Mouse (Mus musculus): ENCODE measurements around the gene Ube2r2.

DNA sequence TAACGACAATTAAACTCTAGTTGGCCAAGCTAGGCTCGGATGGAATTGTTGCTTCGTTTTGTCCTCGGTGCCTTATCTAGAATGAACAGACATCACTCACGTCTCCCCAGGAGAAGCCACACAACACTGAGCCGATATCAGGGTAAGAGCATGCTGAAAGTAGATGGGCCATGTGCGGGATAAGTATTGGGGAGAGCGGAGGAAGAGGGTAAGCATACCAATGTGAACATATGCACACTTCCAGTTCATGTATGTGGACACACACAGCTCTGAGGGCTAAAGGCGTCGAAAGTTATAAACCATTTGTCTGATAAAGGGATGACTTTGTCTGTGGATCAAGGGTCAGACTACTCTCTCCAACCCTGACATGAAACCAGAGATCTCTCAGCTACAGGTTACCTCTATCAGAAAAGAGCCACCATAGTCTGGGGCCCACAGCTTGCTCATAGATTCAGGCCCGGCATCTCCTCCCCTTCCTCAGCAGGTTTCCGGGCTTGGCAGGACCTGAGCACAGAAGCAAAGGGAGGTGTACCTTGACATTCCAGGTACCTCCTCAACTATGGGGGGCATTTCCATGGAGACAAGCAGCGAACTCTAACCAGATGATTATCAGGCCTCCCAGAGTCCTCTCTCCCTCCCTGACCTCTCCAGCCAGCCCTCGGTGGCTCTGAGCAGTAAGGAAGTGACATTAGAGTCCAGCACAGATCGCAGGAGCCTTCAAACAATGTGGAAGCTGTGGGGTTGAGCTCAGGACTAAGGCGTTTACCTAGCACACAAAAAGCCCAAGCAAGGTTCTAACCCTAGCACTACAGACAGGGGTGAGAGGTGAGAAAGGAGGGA lies 47.9 kb upstream of the Ube2r2 start:
- TF ChIP-seq POLR2A (IDR thresholded peaks at IDR 0.05; ENCODE audit: insufficient read length, low read depth) (no peak), TCF12 (IDR thresholded peaks at IDR 0.05; ENCODE audit: insufficient read depth, poor library complexity, severe bottlenecking) (no peak), USF1 (IDR thresholded peaks at IDR 0.05; ENCODE audit: low read depth) (no peak), CEBPB (IDR thresholded peaks at IDR 0.05; ENCODE audit: insufficient read depth, poor library complexity, severe bottlenecking) (no peak), MAX (IDR thresholded peaks at IDR 0.05; ENCODE audit: low read depth) (no peak), SRF (IDR thresholded peaks at IDR 0.05; ENCODE audit: control insufficient read depth, insufficient read length, low read depth) (no peak), MYOG (IDR thresholded peaks at IDR 0.05; ENCODE audit: control insufficient read depth in 1 of 3, insufficient read depth in 1 of 3, insufficient read length in 2 of 3, low read depth in 2 of 3) (no peak), POLR2AphosphoS2 (IDR thresholded peaks at IDR 0.05; ENCODE audit: insufficient read length, low read depth) (no peak), REST (IDR thresholded peaks at IDR 0.05; ENCODE audit: insufficient read depth, insufficient read length) (no peak), E2F4 (IDR thresholded peaks at IDR 0.05; ENCODE audit: insufficient read depth) (no peak)

All from myocyte (in vitro differentiated cells).